Mouse (Mus musculus): ENCODE measurements around the gene Zdhhc13. TPM values are rescaled to one million over a fixed set of nuclear protein-coding genes. Genes with fewer than 3 reads are reported as not detected.

Zdhhc13 gene
- polyA plus RNA-seq, 1 experiment from 2014 or later, result 39.8 TPM

DNA sequence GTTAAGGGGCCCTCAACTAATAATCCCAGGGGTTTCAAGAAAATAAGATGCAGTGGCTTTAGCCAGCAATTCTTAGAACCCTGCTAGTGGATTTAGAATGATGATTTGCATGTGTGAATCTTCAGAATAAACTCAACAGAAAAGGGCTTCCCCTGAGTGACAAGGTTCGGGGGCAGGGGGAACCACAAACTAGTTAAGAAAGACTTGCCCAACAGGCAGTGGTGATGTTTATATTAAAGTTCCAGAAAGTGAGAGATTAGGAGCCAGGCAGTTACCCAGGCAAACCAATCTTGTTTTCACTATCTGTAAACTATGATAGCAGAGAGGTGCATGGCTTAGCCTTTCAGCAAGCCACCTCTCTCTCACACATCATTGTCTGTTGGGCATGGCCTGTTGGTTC lies 43.9 kb downstream of the Zdhhc13 start:
- H3K9ac ChIP-seq, result no peak overlapping the region
- H3K27ac ChIP-seq (replicated peaks), result no peak overlapping the region
- H3K4me2 ChIP-seq, result no peak overlapping the region
- 92% methylated on average over 1 of the region's 1 CpGs for WGBS
- no peaks in the 10 kb centered on the region for H3K9me3 ChIP-seq
- H3K4me1 ChIP-seq (replicated peaks), result peaks cover 16% of the 10 kb centered on the region
- peaks cover 89% of the 10 kb centered on the region for H3K27me3 ChIP-seq
- no peak overlapping the region for H3K4me3 ChIP-seq
- no peak for ATAC-seq (ENCODE audit: low read depth)
- H3K36me3 ChIP-seq, result peaks cover 5% of the 10 kb centered on the region

DNA sequence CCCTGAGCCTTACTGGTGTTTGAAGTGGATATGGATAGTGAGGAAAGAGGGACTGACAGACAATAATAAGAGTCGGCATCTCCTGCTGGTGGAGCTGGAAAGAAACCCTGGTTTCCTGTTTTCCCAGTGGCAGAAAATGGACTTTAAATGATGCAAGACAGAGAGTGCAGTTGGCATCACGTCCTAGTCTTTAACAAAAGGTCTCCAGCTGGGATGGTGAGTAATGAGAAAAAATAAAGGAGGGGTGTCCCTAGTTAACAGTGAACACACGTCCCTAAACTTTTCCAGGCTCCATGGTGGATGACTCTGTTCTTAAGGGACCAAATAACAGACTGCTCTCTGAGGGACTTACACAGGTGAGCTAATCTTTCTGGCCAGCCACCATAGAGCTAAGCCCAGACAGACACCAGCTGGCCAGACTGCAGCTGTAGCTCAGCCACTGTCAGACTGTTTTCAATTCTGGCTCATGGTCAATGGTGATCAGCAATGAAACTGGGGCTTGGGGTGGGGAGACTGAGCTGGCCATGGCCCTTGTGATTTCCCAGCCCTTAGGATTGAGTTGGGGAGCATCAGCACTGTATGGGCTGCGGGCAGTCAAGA lies 45.7 kb downstream of the Zdhhc13 start:
- Histone ChIP-seq H3K27ac (replicated peaks) (peak overlapping the region; percentile 52), H3K4me1 (replicated peaks) (peaks cover 16% of the 10 kb centered on the region), H3K27me3 (peaks cover 89% of the 10 kb centered on the region), H3K9me3 (no peaks in the 10 kb centered on the region), H3K4me2 (no peak overlapping the region), H3K9ac (no peak overlapping the region), H3K4me3 (no peak overlapping the region), H3K36me3 (no peaks in the 10 kb centered on the region)
- ATAC-seq (ENCODE audit: low read depth), result no peak
- 26% methylated on average over 4 of the region's 4 CpGs for WGBS

DNA sequence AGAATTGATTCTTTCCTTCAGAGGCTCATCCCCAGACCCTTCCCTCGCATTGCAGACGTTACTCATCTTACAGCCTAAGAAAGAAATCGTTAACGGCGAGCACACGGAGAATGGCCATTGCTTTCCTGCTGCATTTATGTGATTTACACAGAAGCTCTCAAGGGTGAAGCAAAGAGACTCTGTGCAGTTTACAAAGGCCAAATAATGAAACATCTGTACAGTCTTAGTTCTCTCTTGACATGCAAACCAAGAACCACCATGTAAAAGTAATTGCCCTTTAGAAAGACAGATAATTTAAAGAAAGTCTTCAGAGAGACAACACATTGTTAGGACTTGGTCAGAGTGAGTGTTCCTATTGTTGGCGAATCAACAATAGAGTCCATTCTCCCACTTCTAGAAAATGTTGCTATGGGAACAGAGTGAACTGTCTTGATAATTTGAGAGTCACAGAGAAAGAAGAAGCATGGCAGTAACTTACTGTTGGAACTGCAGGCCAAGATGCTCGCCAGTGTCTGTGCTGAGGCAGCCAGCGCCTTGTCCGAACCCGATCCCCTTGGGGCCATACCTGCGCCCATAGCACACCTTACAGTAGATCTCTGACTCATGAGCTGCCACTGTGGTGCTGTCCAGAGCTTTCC lies 46.3 kb downstream of the Zdhhc13 start:
- Histone ChIP-seq H3K27ac (replicated peaks) (peak overlapping the region; percentile 52), H3K4me1 (replicated peaks) (peaks cover 16% of the 10 kb centered on the region), H3K4me3 (no peak overlapping the region), H3K36me3 (no peaks in the 10 kb centered on the region), H3K9ac (no peak overlapping the region), H3K9me3 (no peaks in the 10 kb centered on the region), H3K4me2 (no peak overlapping the region), H3K27me3 (peaks cover 90% of the 10 kb centered on the region)
- peak; percentile 62 for ATAC-seq (ENCODE audit: low read depth)
- 26% methylated on average over 12 of the region's 12 CpGs for WGBS

DNA sequence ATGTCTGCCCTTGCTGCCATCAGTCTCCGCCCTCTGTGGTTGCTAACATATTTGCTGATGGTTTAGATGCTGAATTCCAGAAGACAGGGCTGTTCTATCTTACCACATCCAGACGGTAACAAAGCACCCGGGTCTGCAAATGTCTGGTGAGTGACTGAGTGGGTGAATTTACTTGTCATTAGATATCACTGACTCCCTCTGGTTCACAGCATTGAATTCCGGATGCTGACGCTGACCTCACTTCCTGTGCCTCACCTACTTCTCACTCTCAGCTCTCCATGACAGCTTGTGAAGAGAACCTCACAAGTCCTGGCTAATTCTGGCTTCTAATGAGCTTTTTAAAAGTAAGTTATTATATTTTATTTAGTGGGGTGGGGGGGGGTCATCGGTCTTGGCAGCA lies 48.1 kb downstream of the Zdhhc13 start:
- no peak overlapping the region for H3K4me2 ChIP-seq
- H3K9ac ChIP-seq, result no peak overlapping the region
- peaks cover 91% of the 10 kb centered on the region for H3K27me3 ChIP-seq
- peaks cover 16% of the 10 kb centered on the region for H3K4me1 ChIP-seq (replicated peaks)
- H3K4me3 ChIP-seq, result no peak overlapping the region
- H3K9me3 ChIP-seq, result no peaks in the 10 kb centered on the region
- no peaks in the 10 kb centered on the region for H3K36me3 ChIP-seq
- ATAC-seq (ENCODE audit: low read depth), result no peak
- no peak overlapping the region for H3K27ac ChIP-seq (replicated peaks)
- WGBS, result 77% methylated on average over 6 of the region's 6 CpGs

DNA sequence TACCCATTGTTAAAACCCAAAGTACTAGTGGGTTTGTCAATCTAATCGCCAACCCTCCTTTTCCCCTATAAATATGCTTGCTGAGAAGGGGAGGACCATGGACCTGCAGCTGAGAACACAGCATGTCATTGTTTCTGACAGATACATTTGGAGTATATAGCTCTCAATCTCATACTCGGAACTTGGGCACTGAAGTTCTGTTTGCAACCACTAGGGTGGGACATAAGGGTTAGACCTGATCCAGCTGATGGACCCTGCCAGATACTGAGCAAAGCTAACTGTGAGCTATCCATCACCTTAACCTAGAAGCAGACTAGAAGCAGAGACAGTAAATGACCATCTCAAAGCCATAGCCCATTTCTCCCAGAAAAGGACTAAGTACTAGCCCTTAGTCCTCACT lies 49.6 kb downstream of the Zdhhc13 start:
- Histone ChIP-seq H3K27me3 (peaks cover 91% of the 10 kb centered on the region), H3K9me3 (no peaks in the 10 kb centered on the region), H3K36me3 (no peaks in the 10 kb centered on the region), H3K9ac (no peak overlapping the region), H3K4me1 (replicated peaks) (peaks cover 16% of the 10 kb centered on the region), H3K4me3 (no peak overlapping the region), H3K4me2 (no peak overlapping the region), H3K27ac (replicated peaks) (no peak overlapping the region)
- WGBS, result 62% methylated on average over 2 of the region's 2 CpGs
- ATAC-seq (ENCODE audit: low read depth), result no peak

DNA sequence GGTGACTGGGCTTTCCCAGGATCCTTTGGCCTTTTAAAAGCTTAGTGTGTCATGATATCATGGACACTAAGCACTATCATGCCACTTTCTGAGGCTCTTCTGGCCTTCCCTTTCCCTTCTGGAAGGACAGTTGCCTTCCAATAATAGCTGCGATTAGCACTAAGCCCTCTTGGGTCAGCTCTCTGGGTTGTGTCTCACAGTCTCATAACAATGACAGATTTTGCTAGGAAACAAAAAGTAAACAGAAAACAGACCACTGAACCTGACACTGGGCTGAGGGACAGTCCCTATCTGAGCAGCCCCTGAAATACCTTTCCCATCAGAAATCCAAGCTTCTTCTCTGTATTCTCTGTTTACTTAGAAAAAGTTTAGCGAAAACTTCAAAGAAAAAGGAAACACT lies 51.7 kb downstream of the Zdhhc13 start:
- 88% methylated on average over 2 of the region's 2 CpGs for WGBS
- peaks cover 1% of the 10 kb centered on the region for H3K4me1 ChIP-seq (replicated peaks)
- no peak overlapping the region for H3K9ac ChIP-seq
- no peaks in the 10 kb centered on the region for H3K9me3 ChIP-seq
- no peak for ATAC-seq (ENCODE audit: low read depth)
- peaks cover 97% of the 10 kb centered on the region for H3K27me3 ChIP-seq
- H3K4me3 ChIP-seq, result no peak overlapping the region
- no peak overlapping the region for H3K4me2 ChIP-seq
- H3K36me3 ChIP-seq, result no peaks in the 10 kb centered on the region
- H3K27ac ChIP-seq (replicated peaks), result no peak overlapping the region

DNA sequence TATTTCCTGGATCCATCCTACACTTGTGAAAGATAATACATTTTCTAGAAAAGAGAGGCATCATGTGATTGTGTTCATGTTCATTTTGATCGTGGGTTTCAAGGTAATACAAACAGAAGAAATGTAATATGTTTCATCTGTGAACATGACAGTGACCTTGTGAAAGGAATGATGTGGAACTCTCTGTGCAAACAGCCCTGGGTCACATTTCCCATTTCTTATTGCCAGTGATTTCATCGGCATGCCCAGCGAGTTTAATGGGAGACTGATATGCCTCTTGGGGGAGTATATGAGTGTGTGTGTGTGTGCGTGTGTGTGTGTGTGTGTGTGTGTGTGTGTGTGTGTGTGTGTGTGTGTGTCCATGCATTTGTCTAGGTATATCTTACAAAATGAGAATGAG lies 52.7 kb downstream of the Zdhhc13 start:
- Histone ChIP-seq H3K27me3 (peaks cover 99% of the 10 kb centered on the region), H3K27ac (replicated peaks) (no peak overlapping the region), H3K36me3 (no peaks in the 10 kb centered on the region), H3K9ac (no peak overlapping the region), H3K4me2 (no peak overlapping the region), H3K4me1 (replicated peaks) (no peaks in the 10 kb centered on the region), H3K9me3 (no peaks in the 10 kb centered on the region), H3K4me3 (no peak overlapping the region)
- 58% methylated on average over 4 of the region's 4 CpGs for WGBS
- ATAC-seq (ENCODE audit: low read depth), result no peak

DNA sequence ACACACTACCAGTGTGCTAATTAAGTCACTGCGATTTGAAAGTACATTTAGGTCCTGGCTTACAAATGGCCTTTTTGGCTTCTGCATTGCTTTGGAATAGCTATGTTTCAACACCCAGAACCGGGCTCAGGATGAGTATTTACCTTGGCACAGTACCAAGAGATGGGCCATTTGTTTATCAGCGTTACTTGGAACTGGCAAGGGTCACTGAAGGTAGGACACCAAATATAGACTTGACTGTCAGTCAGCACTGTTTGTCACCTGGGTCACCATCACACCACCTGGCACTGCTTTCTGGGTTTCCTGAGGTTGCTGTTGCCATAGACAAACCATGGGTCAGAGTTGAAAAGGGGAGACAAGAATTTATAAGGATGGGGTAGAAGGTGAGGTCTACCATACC lies 53.5 kb downstream of the Zdhhc13 start:
- Histone ChIP-seq H3K36me3 (no peaks in the 10 kb centered on the region), H3K4me1 (replicated peaks) (no peaks in the 10 kb centered on the region), H3K9me3 (no peaks in the 10 kb centered on the region), H3K27ac (replicated peaks) (no peak overlapping the region), H3K9ac (no peak overlapping the region), H3K4me2 (no peak overlapping the region), H3K27me3 (peaks cover 99% of the 10 kb centered on the region), H3K4me3 (no peak overlapping the region)
- ATAC-seq (ENCODE audit: low read depth), result no peak
- WGBS, result 76% methylated on average over 3 of the region's 3 CpGs

DNA sequence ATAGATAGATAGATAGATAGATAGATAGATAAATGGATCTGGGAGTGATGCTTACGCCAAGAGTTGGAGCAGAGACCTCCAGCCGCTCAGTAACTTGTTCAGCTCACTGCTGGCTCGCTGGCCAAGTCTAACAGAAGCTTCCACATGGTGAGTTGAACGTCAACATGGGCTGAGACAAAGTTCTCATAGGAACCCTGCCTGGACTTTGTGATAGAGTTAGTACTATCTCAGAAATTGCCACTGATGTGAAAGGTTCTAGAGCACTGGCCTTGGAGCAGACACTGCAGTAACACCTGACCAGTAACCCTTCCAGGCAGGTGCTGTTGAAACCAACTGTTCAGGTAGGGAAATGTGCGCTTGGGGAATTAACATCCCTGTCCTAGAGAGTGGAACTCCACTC lies 54.7 kb downstream of the Zdhhc13 start:
- H3K4me3 ChIP-seq, result no peak overlapping the region
- peaks cover 95% of the 10 kb centered on the region for H3K27me3 ChIP-seq
- no peak overlapping the region for H3K4me2 ChIP-seq
- no peak for ATAC-seq (ENCODE audit: low read depth)
- no peak overlapping the region for H3K27ac ChIP-seq (replicated peaks)
- H3K36me3 ChIP-seq, result no peaks in the 10 kb centered on the region
- WGBS, result 95% methylated on average over 5 of the region's 5 CpGs
- H3K9me3 ChIP-seq, result no peaks in the 10 kb centered on the region
- 0 out of 2 replicates have a peak, but pooled peaks cover 4% of the 10 kb centered on the region for H3K4me1 ChIP-seq (replicated peaks)
- H3K9ac ChIP-seq, result no peak overlapping the region

DNA sequence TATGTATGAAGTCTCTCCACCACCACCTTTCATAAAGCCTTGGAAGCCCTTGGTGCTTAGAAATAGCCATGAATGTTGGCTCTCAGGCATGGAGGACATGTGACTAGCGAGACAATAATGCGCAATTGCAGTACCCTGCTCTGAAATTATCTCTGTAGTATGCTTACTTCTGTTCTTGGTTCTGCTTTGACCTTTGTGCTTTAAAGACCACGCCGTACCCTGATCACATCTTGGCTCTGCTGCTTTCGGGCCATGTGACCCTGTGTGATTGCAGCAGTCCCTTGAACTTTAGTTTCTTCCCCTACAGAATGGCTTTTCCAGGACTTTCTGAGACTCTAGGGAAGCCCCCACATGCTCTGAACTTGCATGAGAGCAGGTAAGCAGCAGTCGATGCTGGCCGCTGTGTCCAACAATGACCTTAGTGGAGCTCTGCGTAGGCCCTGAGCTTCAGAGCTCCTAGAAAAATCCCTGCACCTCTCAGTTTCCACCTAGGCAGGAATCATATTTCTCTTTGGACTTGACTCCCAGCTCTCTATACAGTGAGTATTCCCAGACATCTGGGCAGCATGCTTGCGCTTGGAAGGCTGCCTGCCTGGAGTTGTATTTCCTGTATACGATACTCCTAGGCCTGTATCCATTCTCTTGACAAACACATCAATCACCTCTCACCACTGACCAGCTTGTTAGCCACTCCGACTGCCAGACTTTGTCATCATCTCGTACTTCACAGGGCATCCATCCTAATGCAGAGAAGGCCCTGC lies 56.6 kb downstream of the Zdhhc13 start:
- no peak for ATAC-seq (ENCODE audit: low read depth)
- Histone ChIP-seq H3K4me2 (no peak overlapping the region), H3K4me3 (no peak overlapping the region), H3K27me3 (peaks cover 81% of the 10 kb centered on the region), H3K4me1 (replicated peaks) (0 out of 2 replicates have a peak, but pooled peaks cover 4% of the 10 kb centered on the region), H3K9me3 (no peaks in the 10 kb centered on the region), H3K27ac (replicated peaks) (no peak overlapping the region), H3K36me3 (no peaks in the 10 kb centered on the region), H3K9ac (no peak overlapping the region)
- 84% methylated on average over 12 of the region's 12 CpGs for WGBS

DNA sequence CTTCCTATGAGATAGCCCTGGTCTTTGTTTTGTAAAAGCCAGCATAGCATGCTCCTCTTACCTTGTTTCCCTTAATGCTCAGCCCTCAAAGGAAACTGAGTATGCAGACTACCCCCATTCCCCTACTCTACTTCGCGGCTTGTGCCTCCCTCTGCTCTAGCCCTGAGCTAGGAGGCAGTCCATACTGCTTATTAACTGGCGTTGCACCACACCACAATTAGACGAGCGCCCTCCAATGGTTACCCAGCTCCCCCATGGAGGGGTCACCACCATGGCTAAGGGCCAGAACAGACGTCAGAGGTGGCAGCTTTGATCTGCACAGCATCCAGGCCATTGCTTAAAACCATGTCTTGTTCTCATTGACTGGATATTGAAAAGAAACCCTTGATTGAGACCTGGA lies 58.0 kb downstream of the Zdhhc13 start:
- Histone ChIP-seq H3K4me2 (no peak overlapping the region), H3K36me3 (no peaks in the 10 kb centered on the region), H3K4me1 (replicated peaks) (0 out of 2 replicates have a peak, but pooled peaks cover 4% of the 10 kb centered on the region), H3K27ac (replicated peaks) (no peak overlapping the region), H3K9me3 (no peaks in the 10 kb centered on the region), H3K9ac (no peak overlapping the region), H3K4me3 (no peak overlapping the region), H3K27me3 (peaks cover 67% of the 10 kb centered on the region)
- WGBS, result 48% methylated on average over 6 of the region's 6 CpGs
- ATAC-seq (ENCODE audit: low read depth), result no peak

DNA sequence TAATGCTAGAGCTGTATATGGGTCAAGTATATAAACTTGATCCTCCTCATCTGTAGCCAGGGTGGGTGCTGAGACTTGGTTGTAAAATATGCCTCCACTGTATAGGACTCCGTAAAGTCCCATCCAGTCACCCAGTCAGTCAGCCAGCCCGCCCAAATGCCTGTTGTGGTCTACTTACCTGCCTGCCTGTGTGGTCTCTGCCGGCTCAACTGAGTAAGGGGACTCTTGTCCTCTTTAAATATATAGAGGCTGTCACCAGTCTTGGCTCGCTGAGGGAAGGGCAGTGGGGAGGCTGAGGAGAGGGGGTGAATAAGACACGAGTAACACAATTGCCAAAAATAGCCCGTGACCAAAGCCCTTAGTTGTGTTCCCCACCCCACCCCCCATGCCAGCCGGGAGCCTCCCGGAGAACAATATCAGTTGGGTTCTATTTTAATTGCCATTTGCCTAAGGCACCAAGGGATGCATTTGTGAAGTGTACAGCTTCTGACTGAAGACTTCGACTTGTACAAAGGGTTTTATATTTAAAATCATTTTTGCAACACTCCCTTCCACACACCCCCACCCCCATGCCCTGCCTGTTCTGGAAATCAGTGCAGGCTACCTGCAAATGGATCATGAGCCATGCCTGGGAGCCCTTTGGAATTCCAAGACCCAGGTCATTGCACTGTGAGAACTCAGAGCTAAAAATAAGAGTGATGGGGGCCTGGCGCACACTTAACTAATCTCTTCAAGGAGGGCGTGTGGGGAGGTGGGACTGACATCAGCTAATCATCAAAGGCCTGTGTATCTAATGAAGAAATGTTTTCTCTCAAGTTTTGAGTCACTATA lies 59.2 kb downstream of the Zdhhc13 start, which contains the start of gene Csrp3:
Gene Csrp3 (minus strand): TSS at position 214 of the 831 bp plus-strand sequence.
- no peak for ATAC-seq (ENCODE audit: low read depth)

More for the DNA sequence above, 59.2 kb downstream of the Zdhhc13 start, which contains the start of gene Csrp3:
- peaks cover 55% of the 10 kb centered on the region for H3K27me3 ChIP-seq
- H3K9ac ChIP-seq, result no peak within 1 kb of the TSS
- no peaks in the 10 kb centered on the region for H3K36me3 ChIP-seq
- H3K27ac ChIP-seq (replicated peaks), result no peak within 1 kb of the TSS
- H3K4me1 ChIP-seq (replicated peaks), result 0 out of 2 replicates have a peak, but pooled peaks cover 4% of the 10 kb centered on the region
- H3K4me3 ChIP-seq, result no peak within 1 kb of the TSS
- no peaks in the 10 kb centered on the region for H3K9me3 ChIP-seq
- WGBS, result 40% methylated on average over 11 of the region's 11 CpGs
- no peak within 1 kb of the TSS for H3K4me2 ChIP-seq

Measured in neural tube, embryonic 13.5 days (tissue).